Mouse (Mus musculus): ENCODE measurements around the gene Arhgap30. TPM values are rescaled to one million over a fixed set of nuclear protein-coding genes. Genes with fewer than 3 reads are reported as not detected.

The Arhgap30 gene
- 1.1 and 1.3 TPM in 2 replicates for polyA plus RNA-seq (2015; fragmentation: Nextera tagmentation; extraction: Ambion mirVana)

DNA sequence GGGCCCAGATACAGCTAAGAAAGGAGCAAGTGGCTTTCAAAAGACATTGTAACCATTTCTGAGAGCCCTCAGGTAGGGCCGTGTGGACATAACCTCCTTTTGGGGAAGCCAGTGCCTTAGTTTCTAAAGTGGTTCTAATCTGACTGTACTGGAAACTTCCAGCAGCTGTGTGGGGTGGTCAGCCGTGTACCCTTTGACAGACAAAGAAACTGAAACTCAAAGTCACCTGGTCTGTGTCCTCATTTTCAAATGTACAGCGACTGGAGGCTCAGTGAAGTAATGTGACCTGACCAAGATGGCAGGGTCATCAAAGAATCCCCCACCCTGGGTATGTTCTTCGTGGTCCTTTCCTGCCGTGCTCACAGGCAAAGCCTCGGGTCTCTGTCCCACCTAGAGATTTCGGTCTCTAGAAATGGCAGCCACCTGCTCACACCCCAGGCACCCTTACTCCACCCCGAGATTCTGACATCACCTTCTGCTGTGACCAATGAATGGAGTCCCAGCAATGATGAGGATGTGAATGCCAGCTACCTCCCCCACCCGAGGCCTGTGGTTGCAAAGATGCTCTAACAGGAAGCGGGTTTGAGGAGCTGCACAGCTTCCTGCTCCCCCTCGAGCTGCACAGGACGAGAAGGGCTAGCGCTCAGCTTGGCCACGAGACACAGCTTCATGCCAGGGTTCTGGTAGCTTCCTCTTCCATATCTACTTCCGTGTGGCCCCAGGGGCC lies at the start of gene Arhgap30:
Gene Arhgap30 (plus strand): TSS at position 579 of the 727 bp plus-strand sequence.
- H3K4me1 ChIP-seq = peaks cover 4% of the 10 kb centered on the region; the same call in 1 of the 2 replicates
- no peaks in the 10 kb centered on the region for H3K36me3 ChIP-seq
- H3K9ac ChIP-seq = no peak within 1 kb of the TSS
- H3K4me3 ChIP-seq = no peak within 1 kb of the TSS
- no peak within 1 kb of the TSS for H3K27ac ChIP-seq
- 80% methylated on average over 15 of the region's 15 CpGs for WGBS
- no peaks in the 10 kb centered on the region for H3K9me3 ChIP-seq
- no peak for ATAC-seq (ENCODE audit: insufficient number of reproducible peaks, insufficient read depth, low FRiP score, low TSS enrichment, low read depth)
- no peaks in the 10 kb centered on the region for H3K27me3 ChIP-seq
- H3K4me2 ChIP-seq = no peak within 1 kb of the TSS

DNA sequence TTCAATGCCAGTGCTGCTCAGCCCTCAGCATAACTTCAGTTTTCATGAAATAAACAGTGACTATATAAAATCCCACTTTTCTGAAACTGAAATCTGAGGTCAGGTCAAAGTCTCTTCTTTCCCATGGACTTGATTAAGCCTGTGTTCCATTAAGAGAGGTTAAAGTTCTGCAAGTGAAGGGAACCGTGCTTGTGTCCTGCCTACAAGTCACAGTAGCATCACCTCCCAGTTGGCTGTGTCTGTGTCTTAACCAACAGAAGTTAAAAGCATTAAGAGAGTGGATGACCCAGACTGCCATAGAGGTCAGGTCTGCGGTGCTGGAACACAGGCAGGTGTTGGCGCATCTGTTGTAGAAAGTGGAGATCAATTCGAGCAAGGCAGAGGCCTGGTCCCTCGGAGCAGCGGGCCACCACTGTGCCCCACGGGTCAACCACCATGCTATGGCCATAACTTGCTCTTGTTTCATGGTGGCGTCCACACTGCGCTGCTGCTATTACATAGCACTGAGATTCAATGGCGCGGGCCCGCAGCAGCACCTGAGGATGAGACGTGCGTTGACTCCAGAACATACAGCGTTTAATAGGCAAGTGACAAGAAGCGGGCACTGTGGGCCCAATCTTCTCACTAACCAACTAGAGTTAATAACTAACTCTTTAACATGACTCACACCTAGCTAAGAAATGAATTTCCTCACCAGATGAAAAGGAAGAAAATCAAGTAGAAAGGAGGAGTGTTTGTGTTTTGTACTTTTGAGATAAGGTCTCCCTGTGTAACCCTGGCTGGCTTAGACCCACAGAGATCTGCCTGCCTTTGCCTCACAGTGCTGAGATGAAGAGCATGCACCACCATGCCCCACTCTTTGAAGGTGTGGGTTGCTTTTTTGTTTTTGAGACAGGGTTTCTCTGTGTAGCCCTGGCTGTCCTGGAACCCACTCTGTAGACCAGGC lies 46.2 kb upstream of the Arhgap30 start:
- Histone ChIP-seq H3K4me1 (peaks cover 19% of the 10 kb centered on the region), H3K4me3 (no peak overlapping the region), H3K27ac (no peak overlapping the region), H3K9ac (no peak overlapping the region), H3K36me3 (peaks cover 59% of the 10 kb centered on the region), H3K9me3 (0 out of 2 replicates have a peak, but pooled peaks cover 6% of the 10 kb centered on the region), H3K27me3 (no peaks in the 10 kb centered on the region), H3K4me2 (no peak overlapping the region)
- WGBS = 94% methylated on average over 16 of the region's 16 CpGs
- no peak for ATAC-seq (ENCODE audit: insufficient number of reproducible peaks, insufficient read depth, low FRiP score, low TSS enrichment, low read depth)

DNA sequence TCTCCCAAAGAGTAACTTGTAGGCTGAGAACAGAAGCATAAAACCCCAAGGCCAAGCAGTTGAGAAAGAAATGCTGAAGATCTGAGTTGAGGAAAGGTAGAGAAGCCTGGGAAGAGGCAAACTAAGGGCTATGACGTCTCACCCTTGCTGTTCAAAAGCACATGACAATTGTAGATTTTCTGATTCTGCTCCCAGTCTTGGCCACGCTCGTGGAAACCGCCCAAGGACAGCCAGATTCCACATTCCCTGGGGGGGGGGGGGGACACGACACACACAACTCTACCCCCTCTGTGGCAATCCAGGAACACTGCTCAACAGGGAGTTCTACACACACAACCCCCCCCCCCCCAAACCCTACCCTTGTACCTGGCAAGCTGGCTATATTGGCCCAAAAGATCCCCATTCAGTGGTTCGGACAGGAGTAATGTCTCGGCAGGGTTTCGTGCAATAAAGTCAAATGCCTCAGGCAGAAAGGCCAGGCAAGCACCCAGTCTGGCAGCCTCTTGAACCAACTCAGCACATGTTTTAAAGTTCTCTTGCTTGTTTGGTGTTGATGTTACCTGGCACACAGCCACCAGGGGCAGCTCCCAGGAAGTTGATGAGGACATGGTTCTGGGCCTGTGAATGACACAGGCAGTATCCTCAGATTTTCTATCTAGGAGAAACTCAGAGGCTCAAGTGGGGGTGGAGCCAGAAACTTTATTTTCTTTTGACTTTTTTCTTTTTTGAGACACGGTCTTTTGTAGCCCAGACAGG lies 44.7 kb upstream of the Arhgap30 start:
- Histone ChIP-seq H3K9ac (no peak overlapping the region), H3K4me2 (peak overlapping the region; percentile 86), H3K4me3 (no peak overlapping the region; the same call in 1 of the 2 replicates), H3K36me3 (peaks cover 46% of the 10 kb centered on the region), H3K27ac (no peak overlapping the region), H3K4me1 (peaks cover 22% of the 10 kb centered on the region), H3K27me3 (no peaks in the 10 kb centered on the region), H3K9me3 (0 out of 2 replicates have a peak, but pooled peaks cover 6% of the 10 kb centered on the region)
- 0 out of 2 replicates have a peak, but pooled peaks have one; percentile 16 for ATAC-seq (ENCODE audit: insufficient number of reproducible peaks, insufficient read depth, low FRiP score, low TSS enrichment, low read depth)
- WGBS = 74% methylated on average over 8 of the region's 9 CpGs

DNA sequence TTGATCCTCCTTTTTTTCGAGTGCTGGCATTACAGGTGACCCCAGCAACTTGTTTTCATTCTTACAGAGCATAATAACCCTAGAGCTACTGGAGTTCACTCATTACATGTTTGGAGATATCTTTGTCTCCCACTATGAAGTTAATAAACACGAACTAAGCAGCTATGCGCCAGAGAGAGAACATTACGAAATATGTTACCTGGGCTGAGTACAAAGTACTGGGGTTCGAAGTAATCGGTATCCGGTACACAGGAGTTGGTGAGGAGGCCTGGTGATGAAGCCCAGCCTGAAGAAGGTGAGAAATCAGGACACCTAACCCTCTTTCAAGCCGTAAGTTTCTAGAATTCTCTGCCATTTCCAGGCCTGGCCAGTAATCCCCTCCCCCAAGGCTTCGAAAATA lies 44.0 kb upstream of the Arhgap30 start:
- WGBS = 77% methylated on average over 9 of the region's 9 CpGs

DNA sequence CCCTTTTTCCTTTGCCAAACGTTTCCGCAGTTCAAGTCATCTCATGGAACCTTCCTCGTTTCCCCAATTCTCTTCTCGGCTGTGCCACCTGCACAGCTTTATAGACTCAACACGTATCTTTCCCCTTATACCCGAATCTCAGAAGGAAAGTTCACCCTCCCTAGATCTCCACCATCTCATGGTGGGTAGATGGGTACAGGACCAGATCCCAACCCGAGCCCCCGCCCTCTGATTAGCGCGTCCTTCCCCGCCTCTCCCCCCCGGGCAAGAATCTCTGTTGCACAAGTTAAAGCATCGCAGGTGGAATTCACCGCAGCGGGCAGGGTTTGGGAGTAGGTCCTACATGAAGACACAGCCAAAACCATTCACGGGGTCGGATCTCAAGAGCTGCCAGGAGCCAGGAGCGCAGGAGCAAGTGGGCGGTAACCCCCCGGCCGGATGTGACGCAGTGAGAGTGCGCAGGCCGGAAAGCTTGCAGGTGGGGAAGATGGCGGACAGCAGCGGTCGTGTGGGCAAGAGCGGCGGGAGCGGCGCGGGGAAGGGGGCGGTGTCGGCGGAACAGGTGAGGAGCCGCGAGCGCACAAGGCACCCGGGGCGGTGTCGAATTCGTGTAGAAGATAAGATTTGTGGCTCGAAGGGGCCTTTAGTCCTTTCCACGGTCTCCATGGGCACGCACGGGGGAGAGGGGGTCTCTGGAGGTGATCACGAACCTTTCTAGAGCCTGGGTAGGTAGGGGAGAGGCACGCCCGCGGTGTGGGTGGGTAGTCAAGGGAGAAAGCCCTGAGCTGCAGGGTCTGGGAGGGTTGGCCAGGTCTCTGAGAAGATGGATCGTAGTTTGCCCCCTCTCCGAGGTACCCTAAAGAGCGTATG lies 43.3 kb upstream of the Arhgap30 start, which contains the start of the genes Nit1 and Pfdn2:
Gene Nit1 (minus strand): TSS at position 422 of the 870 bp plus-strand sequence.
Gene Pfdn2 (plus strand): TSS at position 446 of the 870 bp plus-strand sequence.
- Histone ChIP-seq H3K27ac (peak within 1 kb of the TSS; percentile 73), H3K9ac (peak within 1 kb of the TSS; percentile 89), H3K4me1 (peaks cover 22% of the 10 kb centered on the region), H3K4me3 (peak within 1 kb of the TSS; percentile 92), H3K27me3 (no peaks in the 10 kb centered on the region), H3K36me3 (peaks cover 33% of the 10 kb centered on the region), H3K4me2 (peak within 1 kb of the TSS; percentile 86), H3K9me3 (0 out of 2 replicates have a peak, but pooled peaks cover 6% of the 10 kb centered on the region)
- 1% methylated on average over 53 of the region's 53 CpGs for WGBS
- ATAC-seq (ENCODE audit: insufficient number of reproducible peaks, insufficient read depth, low FRiP score, low TSS enrichment, low read depth) = peak; percentile 86

More for the DNA sequence above, 44.0 kb upstream of the Arhgap30 start:
- Histone ChIP-seq H3K9ac (peak overlapping the region; percentile 89), H3K4me1 (peaks cover 22% of the 10 kb centered on the region), H3K4me2 (peak overlapping the region; percentile 86), H3K27me3 (no peaks in the 10 kb centered on the region), H3K27ac (no peak overlapping the region), H3K36me3 (peaks cover 41% of the 10 kb centered on the region), H3K9me3 (0 out of 2 replicates have a peak, but pooled peaks cover 6% of the 10 kb centered on the region), H3K4me3 (peak overlapping the region; percentile 92)
- no peak for ATAC-seq (ENCODE audit: insufficient number of reproducible peaks, insufficient read depth, low FRiP score, low TSS enrichment, low read depth)

DNA sequence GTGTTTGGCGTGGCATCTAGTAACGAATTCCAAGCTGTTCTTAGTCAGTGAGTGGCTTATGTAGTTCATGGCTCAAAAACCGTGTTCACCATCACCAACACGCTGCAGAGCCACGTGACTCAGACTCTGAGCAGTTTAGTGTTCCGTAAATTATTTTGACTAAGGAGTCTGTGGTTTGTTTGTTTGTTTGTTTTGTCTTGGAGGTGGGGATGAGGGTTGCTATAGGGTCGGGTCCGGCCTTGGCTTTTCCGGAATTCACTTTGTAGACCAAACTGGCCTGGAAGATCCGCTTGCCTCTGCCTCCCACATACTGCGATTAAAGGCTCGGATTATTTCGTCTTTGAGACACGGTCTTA lies 42.7 kb upstream of the Arhgap30 start:
- no peak for ATAC-seq (ENCODE audit: insufficient number of reproducible peaks, insufficient read depth, low FRiP score, low TSS enrichment, low read depth)
- no peak overlapping the region for H3K27ac ChIP-seq
- peak overlapping the region; percentile 86 for H3K4me2 ChIP-seq
- 2% methylated on average over 14 of the region's 14 CpGs for WGBS
- peaks cover 22% of the 10 kb centered on the region for H3K4me1 ChIP-seq
- H3K9ac ChIP-seq = peak overlapping the region; percentile 89
- 0 out of 2 replicates have a peak, but pooled peaks cover 6% of the 10 kb centered on the region for H3K9me3 ChIP-seq
- H3K27me3 ChIP-seq = no peaks in the 10 kb centered on the region
- peak overlapping the region; percentile 92 for H3K4me3 ChIP-seq
- peaks cover 27% of the 10 kb centered on the region for H3K36me3 ChIP-seq

DNA sequence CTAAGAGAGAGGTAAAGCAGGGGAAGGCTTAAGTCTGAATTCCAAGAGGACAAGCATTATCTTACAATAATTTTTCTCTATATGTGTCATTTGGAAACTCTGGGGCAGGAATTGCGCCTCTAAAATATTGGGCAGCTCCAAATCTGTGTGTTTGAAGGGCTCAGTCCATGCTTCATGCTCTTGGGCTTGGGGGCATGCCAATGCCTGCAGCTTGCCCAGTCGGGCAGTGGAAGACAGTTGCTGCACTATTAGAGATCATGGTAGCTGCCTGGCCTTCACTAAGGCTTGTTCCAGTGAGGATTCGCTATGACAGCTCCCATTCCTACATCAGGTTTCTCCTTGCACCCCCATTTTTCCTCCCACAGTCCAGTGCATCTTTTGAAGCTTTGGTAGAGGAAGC lies 40.1 kb upstream of the Arhgap30 start:
- H3K4me1 ChIP-seq = peaks cover 22% of the 10 kb centered on the region
- H3K27me3 ChIP-seq = no peaks in the 10 kb centered on the region
- no peak overlapping the region for H3K4me2 ChIP-seq
- H3K4me3 ChIP-seq = no peak overlapping the region
- 0 out of 2 replicates have a peak, but pooled peaks cover 6% of the 10 kb centered on the region for H3K9me3 ChIP-seq
- H3K36me3 ChIP-seq = peaks cover 3% of the 10 kb centered on the region; the same call in 1 of the 2 replicates
- no peak overlapping the region for H3K27ac ChIP-seq
- H3K9ac ChIP-seq = no peak overlapping the region
- 91% methylated on average over 3 of the region's 3 CpGs for WGBS
- ATAC-seq (ENCODE audit: insufficient number of reproducible peaks, insufficient read depth, low FRiP score, low TSS enrichment, low read depth) = no peak

DNA sequence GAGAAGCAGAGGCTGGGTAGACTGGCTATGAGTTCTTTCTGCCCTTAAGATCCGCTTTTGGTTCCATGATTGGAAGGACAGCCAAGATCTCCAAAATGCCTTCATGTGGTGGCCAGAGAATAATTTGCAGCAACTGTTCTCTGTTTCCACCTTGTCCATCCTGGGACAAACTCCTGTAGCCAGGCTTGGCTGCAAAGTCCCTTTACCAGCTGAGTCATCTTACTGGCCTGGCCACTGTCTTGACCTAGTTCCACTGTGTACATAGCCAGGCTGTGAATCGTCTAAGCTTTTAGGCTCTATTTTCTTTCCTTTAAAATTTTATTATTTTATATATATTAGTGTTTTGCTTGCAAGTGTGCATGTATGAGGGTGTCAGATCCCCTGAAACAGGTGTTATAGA lies 39.5 kb upstream of the Arhgap30 start:
- H3K4me2 ChIP-seq = no peak overlapping the region
- H3K27ac ChIP-seq = no peak overlapping the region
- peaks cover 17% of the 10 kb centered on the region for H3K4me1 ChIP-seq
- H3K4me3 ChIP-seq = no peak overlapping the region
- 94% methylated on average over 2 of the region's 2 CpGs for WGBS
- H3K36me3 ChIP-seq = peaks cover 3% of the 10 kb centered on the region; the same call in 1 of the 2 replicates
- no peak for ATAC-seq (ENCODE audit: insufficient number of reproducible peaks, insufficient read depth, low FRiP score, low TSS enrichment, low read depth)
- no peak overlapping the region for H3K9ac ChIP-seq
- no peaks in the 10 kb centered on the region for H3K27me3 ChIP-seq
- H3K9me3 ChIP-seq = 0 out of 2 replicates have a peak, but pooled peaks cover 6% of the 10 kb centered on the region

DNA sequence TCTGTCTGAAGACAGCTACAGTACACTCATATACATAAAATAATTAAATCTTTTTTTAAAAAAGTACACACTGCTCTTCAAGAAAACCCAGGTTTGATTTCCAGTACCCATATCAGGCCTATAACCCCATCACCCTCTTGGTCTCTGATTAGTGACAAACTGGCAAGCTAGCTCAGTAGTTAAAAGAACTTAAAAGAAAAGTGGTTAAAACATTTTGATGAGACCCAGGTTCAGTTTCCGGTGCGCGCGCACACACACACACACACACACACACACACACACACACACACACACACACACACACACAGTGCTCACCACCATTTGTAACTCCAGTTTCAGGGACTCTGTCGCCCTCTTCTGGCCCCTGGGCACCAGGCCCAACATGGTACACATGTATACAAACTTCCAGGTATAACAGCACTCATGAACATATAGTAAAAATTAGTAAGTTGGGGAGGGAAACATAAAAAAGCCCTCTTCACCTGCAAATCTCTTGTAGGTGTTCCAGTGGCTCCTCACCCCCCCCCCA lies 32.9 kb upstream of the Arhgap30 start:
- Histone ChIP-seq H3K4me1 (peaks cover 10% of the 10 kb centered on the region), H3K36me3 (peaks cover 31% of the 10 kb centered on the region), H3K27ac (no peak overlapping the region), H3K9ac (no peak overlapping the region), H3K27me3 (no peaks in the 10 kb centered on the region), H3K4me2 (no peak overlapping the region), H3K9me3 (no peaks in the 10 kb centered on the region), H3K4me3 (no peak overlapping the region)
- 75% methylated on average over 5 of the region's 5 CpGs for WGBS
- ATAC-seq (ENCODE audit: insufficient number of reproducible peaks, insufficient read depth, low FRiP score, low TSS enrichment, low read depth) = no peak

DNA sequence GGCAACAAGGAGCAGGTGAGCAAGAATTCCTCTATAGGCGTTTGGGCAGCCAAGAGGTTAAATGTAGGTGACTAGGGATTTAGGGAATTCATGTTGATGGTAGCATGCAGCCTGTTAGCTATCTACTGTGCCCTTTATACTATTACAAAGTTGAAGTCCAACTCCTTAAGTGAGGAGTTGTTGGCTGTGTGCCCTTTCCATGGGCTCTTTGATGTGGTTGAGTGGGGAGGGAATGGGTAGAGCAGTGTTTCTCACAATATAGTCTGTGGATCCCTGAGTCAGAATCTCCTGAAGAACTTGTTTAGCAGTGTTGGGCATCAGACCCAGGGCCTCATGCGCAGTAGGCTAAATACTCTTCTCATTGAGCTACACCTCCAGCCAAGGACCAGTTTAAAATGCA lies 31.9 kb upstream of the Arhgap30 start:
- Histone ChIP-seq H3K27ac (no peak overlapping the region), H3K4me1 (peaks cover 15% of the 10 kb centered on the region), H3K36me3 (peaks cover 31% of the 10 kb centered on the region), H3K27me3 (no peaks in the 10 kb centered on the region), H3K4me2 (no peak overlapping the region), H3K4me3 (no peak overlapping the region), H3K9me3 (no peaks in the 10 kb centered on the region), H3K9ac (no peak overlapping the region)
- WGBS = 88% methylated on average over 2 of the region's 2 CpGs
- ATAC-seq (ENCODE audit: insufficient number of reproducible peaks, insufficient read depth, low FRiP score, low TSS enrichment, low read depth) = no peak
